Mouse (Mus musculus) forebrain, embryonic 16.5 days (tissue): Measurements from ENCODE around the gene Tmem106a. TPM values are rescaled to one million over a fixed set of nuclear protein-coding genes. Genes with fewer than 3 reads are reported as not detected.
"Not testable (repeated sequence)": the region's sequence is repeated elsewhere in the genome, so short reads cannot be mapped to it uniquely, and the experiment has no call there.

Experiments
- ATAC-seq: fragments of 200-750 bp; cut with Nextera tagmentation; 2 replicates; pipeline ENCODE4 v1.8.0; 2017; ENCODE audit warnings: mild to moderate bottlenecking, moderate library complexity
- H3K27ac ChIP-seq: fragments of 300-500 bp; sonication (generic); 2 replicates; pipeline ENCODE4 v1.5.1; 2014; ENCODE audit warnings: low read length, control low read depth
- H3K27me3 ChIP-seq: fragments of 300-500 bp; sonication (generic); replicated peaks from 2 replicates; pipeline ENCODE4 v1.6.1; 2014; ENCODE audit warnings: low read length; ENCODE audit not compliant: control insufficient read depth, insufficient read depth
- H3K36me3 ChIP-seq: fragments of 300-500 bp; sonication (generic); 2 replicates; pipeline ENCODE4 v1.6.1; 2014; ENCODE audit not compliant: control insufficient read depth, insufficient read depth
- H3K4me1 ChIP-seq: fragments of 300-500 bp; sonication (generic); replicated peaks from 2 replicates; pipeline ENCODE4 v1.6.1; 2014; ENCODE audit warnings: low read length; ENCODE audit not compliant: control insufficient read depth, insufficient read depth
- H3K4me2 ChIP-seq: fragments of 300-500 bp; sonication (generic); 2 replicates; pipeline ENCODE4 v1.6.1; 2014; ENCODE audit warnings: mild to moderate bottlenecking, low read length, control low read depth
- H3K4me3 ChIP-seq: fragments of 300-500 bp; sonication (generic); replicated peaks from 2 replicates; pipeline ENCODE4 v1.5.1; 2014; ENCODE audit warnings: mild to moderate bottlenecking, low read length, control low read depth
- H3K9ac ChIP-seq: fragments of 300-500 bp; sonication (generic); replicated peaks from 2 replicates; pipeline ENCODE4 v1.6.1; 2014; ENCODE audit warnings: low read depth, low read length, control low read depth
- H3K9me3 ChIP-seq: fragments of 300-500 bp; sonication (generic); 2 replicates; pipeline ENCODE4 v1.6.1; 2016; ENCODE audit warnings: low read length; ENCODE audit not compliant: control insufficient read depth
- WGBS: fragments of 180-500 bp; shearing (Covaris S2); extraction: QIAGEN DNeasy Blood & Tissue Kit; methylation state at CpG from one replicate; pipeline ENCODE4 v1.1.7; 2014; 5-methylcytosine and 5-hydroxymethylcytosine counted together
- polyA plus RNA-seq: library from polyadenylated mRNA; unstranded; fragments of >200 nt; fragmentation: Nextera tagmentation; extraction: Ambion mirVana; gene quantifications from 2 replicates; pipeline ENCODE4 v1.2.1, GENCODE M21; 2015

Tmem106a gene
- polyA plus RNA-seq, 1 experiment from 2014 or later: 1.9 TPM

GRCm38 (mm10) chr11:101556954-101557353, 25.1 kb upstream of the Tmem106a start:
- peaks cover 7% of the 10 kb centered on the region; the same call in 1 of the 2 replicates for H3K36me3 ChIP-seq
- no peak for ATAC-seq
- H3K4me2 ChIP-seq: no peak overlapping the region
- H3K27me3 ChIP-seq: no peaks in the 10 kb centered on the region
- no peaks in the 10 kb centered on the region for H3K9me3 ChIP-seq
- H3K27ac ChIP-seq: no peak overlapping the region
- no peak overlapping the region for H3K9ac ChIP-seq
- WGBS: 41% methylated on average over 2 of the region's 2 CpGs
- no peak overlapping the region for H3K4me3 ChIP-seq
- peaks cover 26% of the 10 kb centered on the region for H3K4me1 ChIP-seq

DNA sequence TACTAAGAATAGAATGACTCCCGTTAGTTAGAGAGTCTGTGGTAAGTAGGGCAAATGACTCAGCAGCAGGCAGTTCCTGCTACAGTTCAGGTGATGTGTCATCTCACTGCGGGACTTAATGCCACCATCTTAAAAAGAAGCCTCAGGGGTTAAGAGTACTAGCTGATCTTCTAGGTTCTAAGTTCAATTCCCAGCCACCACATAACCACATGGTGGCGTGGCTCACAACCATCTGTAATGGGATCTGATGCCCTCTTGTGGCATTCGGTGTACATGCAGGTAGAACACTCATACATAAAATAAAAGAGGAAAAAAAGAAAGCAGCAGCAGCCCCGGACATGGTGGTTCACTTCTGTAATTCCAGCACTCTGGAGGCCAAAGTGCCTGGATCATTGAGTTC, 19.7 kb upstream of the Tmem106a start:
- Histone ChIP-seq H3K27ac (no peak overlapping the region), H3K9me3 (no peaks in the 10 kb centered on the region), H3K27me3 (no peaks in the 10 kb centered on the region), H3K4me1 (no peaks in the 10 kb centered on the region), H3K4me3 (no peak overlapping the region), H3K36me3 (peaks cover 32% of the 10 kb centered on the region), H3K4me2 (no peak overlapping the region), H3K9ac (no peak overlapping the region)
- 37% methylated on average over 5 of the region's 5 CpGs for WGBS
- no peak for ATAC-seq

- Histone ChIP-seq H3K27ac (no peak overlapping the region), H3K9ac (no peak overlapping the region), H3K27me3 (no peaks in the 10 kb centered on the region), H3K4me1 (no peaks in the 10 kb centered on the region), H3K4me3 (no peak overlapping the region), H3K36me3 (peaks cover 80% of the 10 kb centered on the region), H3K9me3 (no peaks in the 10 kb centered on the region), H3K4me2 (no peak overlapping the region)
- ATAC-seq: no peak
- 81% methylated on average over 3 of the region's 3 CpGs for WGBS
Measured at GRCm38 (mm10) chr11:101568421-101568820, 13.6 kb upstream of the Tmem106a start.

DNA sequence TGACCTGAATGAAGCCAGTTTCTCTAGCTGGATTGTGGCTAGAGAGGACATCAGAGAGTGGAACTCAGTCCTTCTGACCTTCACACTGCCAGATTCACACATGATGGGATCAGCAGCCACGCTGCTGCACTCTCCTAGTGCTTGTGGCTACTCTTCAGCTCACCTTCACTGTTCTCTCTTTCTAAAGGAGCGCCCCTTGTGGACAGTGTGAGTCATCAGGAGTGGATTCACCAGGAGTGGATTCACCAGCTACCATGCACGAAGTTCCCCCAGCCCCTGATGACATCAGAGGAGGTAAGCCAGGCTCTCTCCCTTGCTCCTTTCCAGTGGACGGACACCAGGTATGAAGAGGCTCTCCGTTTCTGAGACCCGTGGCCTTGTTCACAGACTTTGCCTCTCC, 5.9 kb upstream of the Tmem106a start:
- WGBS: 76% methylated on average over 6 of the region's 6 CpGs
- Histone ChIP-seq H3K4me2 (no peak overlapping the region), H3K9ac (no peak overlapping the region), H3K27ac (no peak overlapping the region), H3K36me3 (peaks cover 70% of the 10 kb centered on the region), H3K4me1 (no peaks in the 10 kb centered on the region), H3K4me3 (no peak overlapping the region), H3K9me3 (no peaks in the 10 kb centered on the region), H3K27me3 (no peaks in the 10 kb centered on the region)
- ATAC-seq: no peak

GRCm38 (mm10) chr11:101581081-101581764, 819 bp upstream of the Tmem106a start:
- Histone ChIP-seq H3K27me3 (no peaks in the 10 kb centered on the region), H3K4me2 (no peak overlapping the region), H3K4me3 (no peak overlapping the region), H3K36me3 (peaks cover 27% of the 10 kb centered on the region), H3K9me3 (no peaks in the 10 kb centered on the region), H3K9ac (no peak overlapping the region), H3K27ac (no peak overlapping the region), H3K4me1 (peaks cover 5% of the 10 kb centered on the region; the same call in 1 of the 2 replicates)
- 76% methylated on average over 6 of the region's 6 CpGs for WGBS
- ATAC-seq: no peak

- H3K9ac ChIP-seq: no peak overlapping the region
- ATAC-seq: no peak
- WGBS: 80% methylated on average over 2 of the region's 2 CpGs
- H3K4me2 ChIP-seq: no peak overlapping the region
- no peak overlapping the region for H3K27ac ChIP-seq
- peaks cover 8% of the 10 kb centered on the region for H3K36me3 ChIP-seq
- H3K4me3 ChIP-seq: no peak overlapping the region
- no peaks in the 10 kb centered on the region for H3K27me3 ChIP-seq
- peaks cover 5% of the 10 kb centered on the region; the same call in 1 of the 2 replicates for H3K4me1 ChIP-seq
- no peaks in the 10 kb centered on the region for H3K9me3 ChIP-seq
Measured at GRCm38 (mm10) chr11:101583205-101583604, 1.2 kb downstream of the Tmem106a start.

- not testable (repeated sequence) for H3K4me2 ChIP-seq, H3K4me1 ChIP-seq, H3K27me3 ChIP-seq, ATAC-seq, H3K9ac ChIP-seq, H3K4me3 ChIP-seq, H3K36me3 ChIP-seq, H3K9me3 ChIP-seq, H3K27ac ChIP-seq
- 100% methylated on average over 1 of the region's 1 CpGs for WGBS
Measured at GRCm38 (mm10) chr11:101585031-101585430, 3.0 kb downstream of the Tmem106a start.

DNA sequence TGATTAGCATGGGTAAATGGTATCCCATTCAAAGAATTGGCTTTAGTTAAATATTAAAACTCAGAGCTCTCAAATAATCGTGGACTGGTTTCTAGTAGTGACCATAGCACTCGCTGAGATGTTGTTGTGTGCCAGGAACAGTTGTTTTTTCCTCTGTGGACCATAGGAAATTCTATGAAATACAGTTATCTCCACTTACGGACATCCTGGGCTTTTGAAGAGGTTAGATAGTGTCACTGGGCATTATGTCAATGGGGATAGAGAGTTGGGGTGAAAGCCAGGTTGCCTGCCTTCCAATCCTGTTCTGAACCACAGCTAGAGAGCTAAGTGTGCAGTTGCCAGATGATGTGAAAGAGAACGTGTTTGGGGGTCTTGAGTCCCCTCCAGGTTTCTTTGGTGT, 3.8 kb downstream of the Tmem106a start:
- Histone ChIP-seq H3K36me3 (no peaks in the 10 kb centered on the region), H3K27ac (no peak overlapping the region), H3K4me2 (no peak overlapping the region), H3K4me1 (peaks cover 5% of the 10 kb centered on the region; the same call in 1 of the 2 replicates), H3K27me3 (no peaks in the 10 kb centered on the region), H3K4me3 (no peak overlapping the region), H3K9ac (no peak overlapping the region), H3K9me3 (no peaks in the 10 kb centered on the region)
- ATAC-seq: no peak
- 79% methylated on average over 4 of the region's 4 CpGs for WGBS

GRCm38 (mm10) chr11:101587676-101588075, 5.6 kb downstream of the Tmem106a start:
- WGBS: 91% methylated on average over 10 of the region's 10 CpGs
- Histone ChIP-seq H3K4me2 (no peak overlapping the region), H3K4me3 (no peak overlapping the region)

GRCm38 (mm10) chr11:101588868-101589267, 6.8 kb downstream of the Tmem106a start:
- no peak for ATAC-seq

More at GRCm38 (mm10) chr11:101587676-101588075, 5.6 kb downstream of the Tmem106a start:
- no peak for ATAC-seq
- Histone ChIP-seq H3K36me3 (no peaks in the 10 kb centered on the region), H3K4me1 (no peaks in the 10 kb centered on the region), H3K27me3 (no peaks in the 10 kb centered on the region), H3K27ac (no peak overlapping the region), H3K9me3 (no peaks in the 10 kb centered on the region), H3K9ac (no peak overlapping the region)

More at GRCm38 (mm10) chr11:101588868-101589267, 6.8 kb downstream of the Tmem106a start:
- Histone ChIP-seq H3K4me1 (no peaks in the 10 kb centered on the region), H3K27me3 (no peaks in the 10 kb centered on the region), H3K9ac (no peak overlapping the region), H3K9me3 (no peaks in the 10 kb centered on the region), H3K4me2 (no peak overlapping the region), H3K36me3 (no peaks in the 10 kb centered on the region), H3K27ac (no peak overlapping the region), H3K4me3 (no peak overlapping the region)
- WGBS: 91% methylated on average over 7 of the region's 7 CpGs
